Mouse (Mus musculus): ENCODE results near the gene Gm17720.

- no peak for TF ChIP-seq CTCF (IDR thresholded peaks at IDR 0.05; ENCODE audit: low read depth)
- TF ChIP-seq EP300 (IDR thresholded peaks at IDR 0.05; ENCODE audit: low read depth), result no peak
These were observed 32.8 kb downstream of the Gm17720 start for GRCm38 (mm10) chr8:110069706-110070105.
